Mouse (Mus musculus): Measurements from ENCODE around the gene 6430548M08Rik. TPM values are rescaled to one million over a fixed set of nuclear protein-coding genes. Genes with fewer than 3 reads are reported as not detected.

Gene 6430548M08Rik
- total and polyA plus RNA-seq, 2 experiments from 2014 or later = 33.9 to 66.1 TPM

DNA sequence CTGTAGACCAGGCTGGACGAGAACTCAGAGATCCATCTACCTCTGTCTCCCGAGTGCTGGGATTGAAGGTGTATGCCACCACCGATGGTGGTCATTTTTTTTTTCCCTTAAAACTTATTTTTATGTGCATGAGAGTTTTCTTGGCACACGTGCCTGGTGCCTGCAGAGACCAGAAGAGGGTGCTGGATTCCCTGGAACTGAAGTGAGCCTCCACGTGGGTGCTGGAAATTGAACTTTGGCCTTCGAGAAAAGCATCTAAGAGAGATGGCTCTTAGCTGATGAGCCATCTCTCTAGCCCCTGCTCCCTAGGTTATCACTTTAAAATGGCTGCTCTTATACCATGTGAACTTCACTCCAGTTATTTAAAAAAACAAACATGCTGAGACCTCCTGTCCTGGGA lies 39.4 kb upstream of the 6430548M08Rik start:
- no peak overlapping the region for H3K4me2 ChIP-seq (ENCODE audit: low read depth, low read length)
- no peak overlapping the region for H3K4me3 ChIP-seq (ENCODE audit: low read length)
- no peak overlapping the region for H3K27ac ChIP-seq
- no peaks in the 10 kb centered on the region for H3K36me3 ChIP-seq (ENCODE audit: insufficient read depth, low read length)
- H3K9ac ChIP-seq (replicated peaks; ENCODE audit: low read length) = no peak overlapping the region
- no peaks in the 10 kb centered on the region for H3K27me3 ChIP-seq (ENCODE audit: insufficient read depth, low read length)
- ATAC-seq = no peak
- WGBS = 71% methylated on average over 6 of the region's 6 CpGs
- DNase-seq (ENCODE audit: low spot score) = no peak
- H3K4me1 ChIP-seq (ENCODE audit: insufficient read depth, low read length) = 0 out of 2 replicates have a peak, but pooled peaks cover 3% of the 10 kb centered on the region
- H3K9me3 ChIP-seq (ENCODE audit: low read length) = no peaks in the 10 kb centered on the region
- no peak for TF ChIP-seq CTCF (IDR thresholded peaks at IDR 0.05; ENCODE audit: low read depth)

GRCm38 (mm10) chr8:120075347-120075746 lies 38.6 kb upstream of the 6430548M08Rik start:
- ATAC-seq (no peak), DNase-seq (ENCODE audit: low spot score) (no peak)
- Histone ChIP-seq H3K4me2 (ENCODE audit: low read depth, low read length) (no peak overlapping the region), H3K27me3 (ENCODE audit: insufficient read depth, low read length) (no peaks in the 10 kb centered on the region), H3K9me3 (ENCODE audit: low read length) (no peaks in the 10 kb centered on the region), H3K36me3 (ENCODE audit: insufficient read depth, low read length) (no peaks in the 10 kb centered on the region), H3K27ac (no peak overlapping the region), H3K4me3 (ENCODE audit: low read length) (no peak overlapping the region), H3K4me1 (ENCODE audit: insufficient read depth, low read length) (0 out of 2 replicates have a peak, but pooled peaks cover 3% of the 10 kb centered on the region), H3K9ac (replicated peaks; ENCODE audit: low read length) (no peak overlapping the region)
- no peak for TF ChIP-seq CTCF (IDR thresholded peaks at IDR 0.05; ENCODE audit: low read depth)
- WGBS = 41% methylated on average over 6 of the region's 6 CpGs

- WGBS = 19% methylated on average over 10 of the region's 10 CpGs
- peak; percentile 83 for TF ChIP-seq CTCF (IDR thresholded peaks at IDR 0.05; ENCODE audit: low read depth)
- no peaks in the 10 kb centered on the region for H3K9me3 ChIP-seq (ENCODE audit: low read length)
- H3K36me3 ChIP-seq (ENCODE audit: insufficient read depth, low read length) = peaks cover 24% of the 10 kb centered on the region
- no peaks in the 10 kb centered on the region for H3K4me1 ChIP-seq (ENCODE audit: insufficient read depth, low read length)
- no peak overlapping the region for H3K4me3 ChIP-seq (ENCODE audit: low read length)
- no peak overlapping the region for H3K9ac ChIP-seq (replicated peaks; ENCODE audit: low read length)
- DNase-seq (ENCODE audit: low spot score) (peak; percentile 87), ATAC-seq (peak; percentile 38; the same call in 1 of the 2 replicates)
- H3K4me2 ChIP-seq (ENCODE audit: low read depth, low read length) = no peak overlapping the region
- no peaks in the 10 kb centered on the region for H3K27me3 ChIP-seq (ENCODE audit: insufficient read depth, low read length)
- H3K27ac ChIP-seq = no peak overlapping the region
Measured at GRCm38 (mm10) chr8:120078080-120078479, 35.9 kb upstream of the 6430548M08Rik start.

GRCm38 (mm10) chr8:120079361-120079760 lies 34.6 kb upstream of the 6430548M08Rik start:
- Histone ChIP-seq H3K4me1 (ENCODE audit: insufficient read depth, low read length) (no peaks in the 10 kb centered on the region), H3K27me3 (ENCODE audit: insufficient read depth, low read length) (no peaks in the 10 kb centered on the region), H3K36me3 (ENCODE audit: insufficient read depth, low read length) (peaks cover 31% of the 10 kb centered on the region), H3K9ac (replicated peaks; ENCODE audit: low read length) (no peak overlapping the region), H3K4me2 (ENCODE audit: low read depth, low read length) (no peak overlapping the region), H3K9me3 (ENCODE audit: low read length) (no peaks in the 10 kb centered on the region), H3K4me3 (ENCODE audit: low read length) (no peak overlapping the region), H3K27ac (no peak overlapping the region)
- no peak for TF ChIP-seq CTCF (IDR thresholded peaks at IDR 0.05; ENCODE audit: low read depth)
- WGBS = 65% methylated on average over 5 of the region's 5 CpGs
- DNase-seq (ENCODE audit: low spot score) (no peak), ATAC-seq (no peak)

DNA sequence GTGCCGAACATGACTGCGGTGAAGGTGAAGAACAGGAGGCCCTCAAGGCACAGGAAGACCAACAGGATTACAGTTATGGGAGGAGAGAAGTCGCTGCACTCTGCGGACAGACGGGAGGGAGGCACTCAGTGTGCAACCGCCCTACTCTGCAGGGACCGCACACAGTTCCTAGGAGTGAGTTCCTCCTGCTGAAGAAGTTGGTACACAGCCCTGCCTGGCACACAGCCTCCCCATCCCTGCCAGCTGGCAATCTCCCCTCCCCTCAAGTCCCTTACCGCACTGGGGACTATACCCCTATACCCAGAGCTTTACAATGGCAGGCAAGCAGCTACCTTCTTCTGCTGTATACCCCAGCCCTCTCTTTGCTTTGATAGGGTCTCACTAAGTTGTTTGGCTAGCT lies 30.7 kb upstream of the 6430548M08Rik start:
- Histone ChIP-seq H3K36me3 (ENCODE audit: insufficient read depth, low read length) (peaks cover 58% of the 10 kb centered on the region), H3K4me1 (ENCODE audit: insufficient read depth, low read length) (no peaks in the 10 kb centered on the region), H3K9me3 (ENCODE audit: low read length) (no peaks in the 10 kb centered on the region), H3K4me3 (ENCODE audit: low read length) (no peak overlapping the region), H3K27me3 (ENCODE audit: insufficient read depth, low read length) (no peaks in the 10 kb centered on the region), H3K9ac (replicated peaks; ENCODE audit: low read length) (no peak overlapping the region), H3K4me2 (ENCODE audit: low read depth, low read length) (no peak overlapping the region), H3K27ac (no peak overlapping the region)
- peak; percentile 53 for DNase-seq (ENCODE audit: low spot score)
- 57% methylated on average over 8 of the region's 8 CpGs for WGBS
- peak; percentile 41; the same call in 1 of the 2 replicates for ATAC-seq
- TF ChIP-seq CTCF (IDR thresholded peaks at IDR 0.05; ENCODE audit: low read depth) = no peak

DNA sequence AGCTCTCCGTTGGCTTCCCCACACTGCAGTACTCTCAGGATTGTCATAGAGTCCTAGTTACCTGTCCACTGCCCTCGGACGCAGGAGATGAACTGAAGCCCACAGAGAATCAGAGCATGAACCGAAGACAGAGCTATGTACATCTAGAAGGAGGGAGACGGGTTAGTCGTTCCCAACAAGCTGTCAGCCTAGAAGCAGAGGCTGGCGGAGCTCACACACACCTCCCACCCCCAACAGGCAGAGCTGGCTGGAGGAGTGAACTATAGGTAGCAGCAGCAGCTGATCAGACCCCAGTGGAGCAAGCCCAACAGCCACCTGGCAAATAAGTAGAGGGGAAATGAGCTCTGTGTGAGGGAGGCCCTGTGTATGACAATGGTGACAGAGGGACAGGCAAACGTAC lies 29.2 kb upstream of the 6430548M08Rik start:
- Histone ChIP-seq H3K36me3 (ENCODE audit: insufficient read depth, low read length) (peaks cover 58% of the 10 kb centered on the region), H3K9me3 (ENCODE audit: low read length) (no peaks in the 10 kb centered on the region), H3K27ac (no peak overlapping the region), H3K9ac (replicated peaks; ENCODE audit: low read length) (no peak overlapping the region), H3K4me2 (ENCODE audit: low read depth, low read length) (no peak overlapping the region), H3K27me3 (ENCODE audit: insufficient read depth, low read length) (no peaks in the 10 kb centered on the region), H3K4me1 (ENCODE audit: insufficient read depth, low read length) (no peaks in the 10 kb centered on the region), H3K4me3 (ENCODE audit: low read length) (no peak overlapping the region)
- WGBS = 87% methylated on average over 8 of the region's 8 CpGs
- DNase-seq (ENCODE audit: low spot score) (no peak), ATAC-seq (no peak)
- TF ChIP-seq CTCF (IDR thresholded peaks at IDR 0.05; ENCODE audit: low read depth) = no peak

GRCm38 (mm10) chr8:120089511-120089910 lies 24.4 kb upstream of the 6430548M08Rik start:
- no peaks in the 10 kb centered on the region for H3K27me3 ChIP-seq (ENCODE audit: insufficient read depth, low read length)
- H3K9me3 ChIP-seq (ENCODE audit: low read length) = no peaks in the 10 kb centered on the region
- no peak for DNase-seq (ENCODE audit: low spot score)
- TF ChIP-seq CTCF (IDR thresholded peaks at IDR 0.05; ENCODE audit: low read depth) = no peak
- H3K4me1 ChIP-seq (ENCODE audit: insufficient read depth, low read length) = no peaks in the 10 kb centered on the region
- H3K4me2 ChIP-seq (ENCODE audit: low read depth, low read length) = no peak overlapping the region
- no peak overlapping the region for H3K9ac ChIP-seq (replicated peaks; ENCODE audit: low read length)
- H3K27ac ChIP-seq = no peak overlapping the region
- ATAC-seq = no peak
- peaks cover 45% of the 10 kb centered on the region for H3K36me3 ChIP-seq (ENCODE audit: insufficient read depth, low read length)
- no peak overlapping the region for H3K4me3 ChIP-seq (ENCODE audit: low read length)
- WGBS = 81% methylated on average over 7 of the region's 7 CpGs

All from hindbrain, postnatal 0 days (tissue).